Mouse (Mus musculus): ENCODE data around the gene Clk1.
A peak's percentile ranks its signal among the peaks of the same experiment; 100 is the strongest.

GRCm38 (mm10) chr1:58445143-58445722, 21.4 kb upstream of the Clk1 start, which contains the start of the genes Nif3l1 and Ppil3:
- TF ChIP-seq CTCF (IDR thresholded peaks at IDR 0.05; ENCODE audit: borderline replicate concordance, insufficient read depth, low read depth, low read length) (no peak), POLR2A (IDR thresholded peaks at IDR 0.05; ENCODE audit: borderline replicate concordance, insufficient read depth, low read length) (peak; percentile 59; the same call in 1 of the 2 replicates)
